Mouse (Mus musculus): ENCODE results near the gene Lgals3. TPM values are rescaled to one million over a fixed set of nuclear protein-coding genes. Genes with fewer than 3 reads are reported as not detected.
A peak's percentile ranks its signal among the peaks of the same experiment; 100 is the strongest.

The Lgals3 gene
- polyA plus RNA-seq, 1 experiment from 2014 or later, result 20.3 TPM

GRCm38 (mm10) chr14:47396165-47396652 is 28.7 kb downstream of the Lgals3 start:
- 70% methylated on average over 5 of the region's 5 CpGs for WGBS (ENCODE audit: insufficient replicate concordance)
- no peak overlapping the region for H3K27ac ChIP-seq
- no peak overlapping the region for H3K4me2 ChIP-seq
- no peak overlapping the region for H3K4me3 ChIP-seq (replicated peaks)
- H3K9me3 ChIP-seq (replicated peaks), result no peaks in the 10 kb centered on the region
- no peaks in the 10 kb centered on the region for H3K4me1 ChIP-seq (replicated peaks)
- H3K36me3 ChIP-seq, result peaks cover 99% of the 10 kb centered on the region
- no peak overlapping the region for H3K9ac ChIP-seq
- ATAC-seq (ENCODE audit: low read depth), result no peak
- DNase-seq, result no peak
- H3K27me3 ChIP-seq, result no peaks in the 10 kb centered on the region

GRCm38 (mm10) chr14:47402735-47403134 is 35.2 kb downstream of the Lgals3 start:
- DNase-seq, result no peak
- H3K36me3 ChIP-seq, result peaks cover 99% of the 10 kb centered on the region
- no peaks in the 10 kb centered on the region for H3K27me3 ChIP-seq
- H3K27ac ChIP-seq, result no peak overlapping the region
- ATAC-seq (ENCODE audit: low read depth), result no peak
- WGBS (ENCODE audit: insufficient replicate concordance), result 88% methylated on average over 8 of the region's 8 CpGs
- no peaks in the 10 kb centered on the region for H3K4me1 ChIP-seq (replicated peaks)
- H3K4me2 ChIP-seq, result no peak overlapping the region
- H3K9ac ChIP-seq, result no peak overlapping the region
- H3K9me3 ChIP-seq (replicated peaks), result no peaks in the 10 kb centered on the region
- H3K4me3 ChIP-seq (replicated peaks), result no peak overlapping the region

- no peaks in the 10 kb centered on the region for H3K27me3 ChIP-seq
- no peaks in the 10 kb centered on the region for H3K9me3 ChIP-seq (replicated peaks)
- H3K4me3 ChIP-seq (replicated peaks), result no peak overlapping the region
- peaks cover 100% of the 10 kb centered on the region for H3K36me3 ChIP-seq
- H3K4me1 ChIP-seq (replicated peaks), result no peaks in the 10 kb centered on the region
- no peak for ATAC-seq (ENCODE audit: low read depth)
- 84% methylated on average over 9 of the region's 9 CpGs for WGBS (ENCODE audit: insufficient replicate concordance)
- H3K9ac ChIP-seq, result no peak overlapping the region
- no peak for DNase-seq
- no peak overlapping the region for H3K4me2 ChIP-seq
- no peak overlapping the region for H3K27ac ChIP-seq
Measured at GRCm38 (mm10) chr14:47406000-47406399, 38.4 kb downstream of the Lgals3 start.

- ATAC-seq (ENCODE audit: low read depth) (no peak), DNase-seq (no peak)
- Histone ChIP-seq H3K9ac (peak overlapping the region; percentile 85), H3K4me2 (peak overlapping the region; percentile 81), H3K27me3 (no peaks in the 10 kb centered on the region), H3K4me3 (replicated peaks) (peak overlapping the region; percentile 76), H3K9me3 (replicated peaks) (no peaks in the 10 kb centered on the region), H3K36me3 (peaks cover 45% of the 10 kb centered on the region), H3K4me1 (replicated peaks) (peaks cover 33% of the 10 kb centered on the region), H3K27ac (peak overlapping the region; percentile 84)
- 28% methylated on average over 3 of the region's 3 CpGs for WGBS (ENCODE audit: insufficient replicate concordance)
Measured at GRCm38 (mm10) chr14:47417346-47417745, 49.8 kb downstream of the Lgals3 start.

- WGBS (ENCODE audit: insufficient replicate concordance), result 2% methylated on average over 36 of the region's 36 CpGs
Measured at GRCm38 (mm10) chr14:47417775-47418665, 50.5 kb downstream of the Lgals3 start, which contains the start of gene Dlgap5. Gene Dlgap5 (minus strand): TSS chr14:47418407.

GRCm38 (mm10) chr14:47418666-47418991 is 51.1 kb downstream of the Lgals3 start:
- H3K36me3 ChIP-seq, result peaks cover 32% of the 10 kb centered on the region
- H3K4me2 ChIP-seq, result peak overlapping the region; percentile 65
- no peak for ATAC-seq (ENCODE audit: low read depth)
- H3K9me3 ChIP-seq (replicated peaks), result no peaks in the 10 kb centered on the region
- peak overlapping the region; percentile 77 for H3K27ac ChIP-seq
- H3K9ac ChIP-seq, result peak overlapping the region; percentile 64
- DNase-seq, result no peak
- H3K27me3 ChIP-seq, result no peaks in the 10 kb centered on the region
- WGBS (ENCODE audit: insufficient replicate concordance), result 36% methylated on average over 5 of the region's 5 CpGs
- H3K4me3 ChIP-seq (replicated peaks), result peak overlapping the region; percentile 76
- H3K4me1 ChIP-seq (replicated peaks), result peaks cover 33% of the 10 kb centered on the region

More at GRCm38 (mm10) chr14:47417775-47418665, 50.5 kb downstream of the Lgals3 start, which contains the start of gene Dlgap5:
- Histone ChIP-seq H3K27me3 (no peaks in the 10 kb centered on the region), H3K9me3 (replicated peaks) (no peaks in the 10 kb centered on the region), H3K36me3 (peaks cover 38% of the 10 kb centered on the region), H3K4me3 (replicated peaks) (peak within 1 kb of the TSS; percentile 76), H3K4me1 (replicated peaks) (peaks cover 33% of the 10 kb centered on the region), H3K9ac (peak within 1 kb of the TSS; percentile 85), H3K27ac (peak within 1 kb of the TSS; percentile 84), H3K4me2 (peak within 1 kb of the TSS; percentile 81)
- DNase-seq, result peak; percentile 92
- peak; percentile 99 for ATAC-seq (ENCODE audit: low read depth)

GRCm38 (mm10) chr14:47419034-47419625 is 51.6 kb downstream of the Lgals3 start:
- H3K4me3 ChIP-seq (replicated peaks), result no peak overlapping the region
- 67% methylated on average over 9 of the region's 9 CpGs for WGBS (ENCODE audit: insufficient replicate concordance)
- no peak for ATAC-seq (ENCODE audit: low read depth)
- H3K27ac ChIP-seq, result peak overlapping the region; percentile 77
- H3K36me3 ChIP-seq, result peaks cover 27% of the 10 kb centered on the region
- H3K9me3 ChIP-seq (replicated peaks), result no peaks in the 10 kb centered on the region
- peak overlapping the region; percentile 64 for H3K9ac ChIP-seq
- H3K4me1 ChIP-seq (replicated peaks), result peaks cover 33% of the 10 kb centered on the region
- DNase-seq, result no peak
- H3K4me2 ChIP-seq, result peak overlapping the region; percentile 65
- H3K27me3 ChIP-seq, result no peaks in the 10 kb centered on the region

- peaks cover 20% of the 10 kb centered on the region for H3K36me3 ChIP-seq
- 86% methylated on average over 24 of the region's 24 CpGs for whole genome bisulfite sequencing (ENCODE audit: insufficient replicate concordance)
- peak; percentile 33 for DNase-seq
- ATAC-seq (ENCODE audit: low read depth), result no peak
- no peak overlapping the region for H3K9ac ChIP-seq
- H3K9me3 ChIP-seq (replicated peaks), result no peaks in the 10 kb centered on the region
- H3K27ac ChIP-seq, result no peak overlapping the region
- no peaks in the 10 kb centered on the region for H3K27me3 ChIP-seq
- no peak overlapping the region for H3K4me3 ChIP-seq (replicated peaks)
- peaks cover 33% of the 10 kb centered on the region for H3K4me1 ChIP-seq (replicated peaks)
- no peak overlapping the region for H3K4me2 ChIP-seq
Measured at GRCm38 (mm10) chr14:47419723-47420276, 52.2 kb downstream of the Lgals3 start.

GRCm38 (mm10) chr14:47421606-47422005 is 54.1 kb downstream of the Lgals3 start:
- Histone ChIP-seq H3K36me3 (0 out of 2 replicates have a peak, but pooled peaks cover 2% of the 10 kb centered on the region), H3K4me1 (replicated peaks) (peaks cover 18% of the 10 kb centered on the region), H3K27me3 (no peaks in the 10 kb centered on the region), H3K27ac (no peak overlapping the region), H3K9me3 (replicated peaks) (no peaks in the 10 kb centered on the region), H3K4me3 (replicated peaks) (no peak overlapping the region), H3K4me2 (no peak overlapping the region), H3K9ac (no peak overlapping the region)
- WGBS (ENCODE audit: insufficient replicate concordance), result 53% methylated on average over 2 of the region's 2 CpGs
- ATAC-seq (ENCODE audit: low read depth) (no peak), DNase-seq (no peak)

- peaks cover 10% of the 10 kb centered on the region for H3K4me1 ChIP-seq (replicated peaks)
- no peaks in the 10 kb centered on the region for H3K27me3 ChIP-seq
- no peak overlapping the region for H3K9ac ChIP-seq
- no peaks in the 10 kb centered on the region for H3K9me3 ChIP-seq (replicated peaks)
- ATAC-seq (ENCODE audit: low read depth) (no peak), DNase-seq (no peak)
- H3K36me3 ChIP-seq, result no peaks in the 10 kb centered on the region
- no peak overlapping the region for H3K27ac ChIP-seq
- H3K4me3 ChIP-seq (replicated peaks), result no peak overlapping the region
- H3K4me2 ChIP-seq, result no peak overlapping the region
- WGBS (ENCODE audit: insufficient replicate concordance), result 60% methylated on average over 4 of the region's 4 CpGs
Measured at GRCm38 (mm10) chr14:47422466-47422865, 54.9 kb downstream of the Lgals3 start.

- Histone ChIP-seq H3K4me3 (replicated peaks) (no peak overlapping the region), H3K36me3 (no peaks in the 10 kb centered on the region), H3K9ac (no peak overlapping the region), H3K9me3 (replicated peaks) (no peaks in the 10 kb centered on the region), H3K27me3 (no peaks in the 10 kb centered on the region), H3K4me2 (no peak overlapping the region), H3K27ac (no peak overlapping the region), H3K4me1 (replicated peaks) (no peaks in the 10 kb centered on the region)
- ATAC-seq (ENCODE audit: low read depth) (no peak), DNase-seq (no peak)
Measured at GRCm38 (mm10) chr14:47432987-47433386, 65.4 kb downstream of the Lgals3 start.
